Mouse (Mus musculus) layer of hippocampus, postnatal 25 days (tissue): ENCODE results near the gene Mgat4b. TPM values are rescaled to one million over a fixed set of nuclear protein-coding genes. Genes with fewer than 3 reads are reported as not detected.

Experiments
- DNase-seq, 2 experiments: peaks; one replicate each; pipeline ENCODE4 v3.0.0; 2022; ENCODE audit warnings: mixed read lengths in 2 of 2, low spot score in 1 of 2; ENCODE audit errors: extremely low spot score in 1 of 2
- total RNA-seq, 2 experiments: library from RNA; stranded (reverse); gene quantifications; 2 replicates each; pipeline ENCODE4 v1.2.3; 2021

The Mgat4b gene
- total RNA-seq, result 100 to 1,000 TPM; 108 to 113 TPM

DNA sequence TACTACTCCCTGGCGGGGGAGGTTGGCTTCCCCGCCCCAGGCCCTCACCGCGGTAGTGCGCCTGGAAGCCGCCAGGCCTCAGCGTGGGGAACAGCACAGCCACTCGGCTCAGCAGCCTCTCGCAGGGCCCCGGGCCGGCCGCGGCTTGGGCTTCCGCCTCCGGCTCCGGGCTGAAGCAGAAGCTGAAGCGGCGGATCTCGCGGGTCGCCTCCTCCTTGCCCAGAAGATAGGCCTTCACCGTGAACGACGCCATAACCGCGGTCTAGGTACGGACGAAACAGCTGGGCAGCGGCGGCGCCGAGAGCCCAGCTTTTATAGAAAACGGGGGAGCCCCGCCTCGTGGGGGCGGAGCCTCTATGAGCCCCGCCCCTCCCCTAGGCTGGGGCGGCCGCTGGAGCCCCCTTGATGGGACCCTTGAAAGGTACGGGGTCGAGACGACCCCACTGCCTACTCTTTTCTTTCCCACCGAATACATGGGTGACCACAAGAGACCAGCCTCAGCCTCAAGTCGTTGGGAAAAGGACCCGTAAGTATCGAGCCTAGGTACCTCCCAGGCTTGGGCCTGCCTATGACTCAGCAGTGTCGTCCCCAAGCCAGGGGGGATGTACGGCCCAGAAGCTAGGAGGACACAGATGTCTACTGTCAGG is at the start of gene Mgat4b, which contains the start of gene Sqstm1:
Gene Mgat4b, plus strand, starts transcription at position 386 of the 647 bp plus-strand sequence.
Gene Sqstm1, minus strand, starts transcription at position 323 of the 647 bp plus-strand sequence.
- DNase-seq, result peak; percentile 79 to 90

DNA sequence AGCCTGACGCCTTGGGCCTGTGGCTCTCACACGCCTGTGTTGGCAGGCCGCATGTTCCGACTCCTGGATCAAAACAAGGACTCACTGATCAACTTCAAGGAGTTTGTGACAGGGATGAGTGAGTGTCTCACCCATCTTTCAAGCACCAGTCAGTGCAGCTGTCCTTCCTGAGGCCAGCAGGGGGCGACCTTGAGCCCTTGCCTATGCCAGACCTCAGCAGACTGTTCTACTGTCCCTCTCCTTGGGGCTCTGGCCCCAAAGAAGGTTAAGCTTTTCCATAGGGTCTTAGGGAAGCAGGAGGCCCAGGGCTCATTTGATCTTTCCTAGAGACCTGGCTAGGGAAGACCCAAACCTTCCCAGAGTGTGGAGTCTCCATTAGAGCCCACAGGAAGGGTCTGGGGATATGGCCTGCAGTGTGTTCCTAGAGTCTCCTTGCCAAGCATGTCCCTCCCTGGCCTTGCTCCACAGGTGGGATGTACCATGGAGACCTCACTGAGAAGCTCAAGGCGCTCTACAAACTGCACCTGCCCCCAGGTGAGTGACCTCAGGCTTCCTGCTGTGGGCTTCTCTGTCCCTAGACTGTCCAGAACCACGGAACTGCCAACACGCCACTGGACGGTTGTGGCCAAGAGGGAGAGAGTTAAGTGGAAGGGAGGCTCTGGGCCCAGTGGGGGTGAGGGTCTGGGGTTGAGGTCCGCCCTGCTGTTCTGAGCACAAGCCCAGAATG is 48.9 kb upstream of the Mgat4b start:
- DNase-seq, result peak in 1 of 2 experiments; percentile 58

DNA sequence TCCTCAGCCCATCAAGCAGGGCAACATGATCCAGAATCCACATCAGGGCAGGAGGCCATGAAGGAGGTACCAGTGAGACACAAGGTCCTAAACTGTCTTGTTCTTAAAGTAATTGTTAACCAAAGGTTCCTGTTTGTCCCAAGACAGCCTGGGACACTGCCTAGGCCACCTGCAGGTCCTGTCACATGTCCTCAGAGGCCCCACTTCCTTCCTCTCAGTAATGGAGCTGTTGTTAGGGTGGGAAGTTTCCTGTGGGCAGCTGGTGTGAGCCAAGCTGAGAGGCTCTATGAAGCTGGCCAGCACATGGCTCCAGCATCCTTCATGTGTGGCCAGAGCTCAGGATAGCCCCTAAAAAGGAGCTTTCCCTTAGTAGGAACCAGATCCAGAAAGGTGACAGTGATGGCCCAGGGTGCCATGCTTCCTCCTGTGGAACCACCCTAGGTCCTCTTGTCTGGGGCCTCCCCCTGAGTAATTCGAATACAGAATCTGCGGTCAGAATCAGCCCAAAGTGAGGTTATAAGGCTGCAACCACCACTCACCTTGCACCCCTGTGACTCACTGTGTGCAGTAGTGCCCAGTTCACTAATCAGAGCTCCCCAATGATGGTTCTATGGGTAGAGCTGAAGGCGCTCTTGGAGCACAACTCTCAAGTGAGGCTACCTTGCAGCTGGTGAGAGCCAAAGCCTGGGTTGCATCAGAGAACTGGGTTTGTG is 48.2 kb upstream of the Mgat4b start:
- no peak for DNase-seq

DNA sequence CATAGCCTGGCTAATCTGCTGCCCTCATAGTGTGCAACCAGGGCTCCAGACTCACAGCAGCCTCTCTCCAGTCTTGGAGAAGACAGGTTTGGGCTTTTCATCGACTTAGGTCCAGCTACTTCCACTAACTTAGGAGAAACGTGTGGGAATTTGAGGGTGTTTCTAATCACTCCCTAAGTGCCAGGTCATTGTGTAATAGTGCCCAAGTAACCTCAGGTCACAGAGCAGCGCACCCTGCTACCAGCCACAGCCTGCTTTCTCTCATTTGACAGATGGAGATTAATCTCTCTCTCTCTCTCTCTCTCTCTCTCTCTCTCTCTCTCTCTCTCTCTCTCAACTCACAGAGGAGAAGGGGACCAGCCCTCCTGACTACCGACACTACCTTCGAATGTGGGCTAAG is 42.3 kb upstream of the Mgat4b start:
- no peak for DNase-seq

DNA sequence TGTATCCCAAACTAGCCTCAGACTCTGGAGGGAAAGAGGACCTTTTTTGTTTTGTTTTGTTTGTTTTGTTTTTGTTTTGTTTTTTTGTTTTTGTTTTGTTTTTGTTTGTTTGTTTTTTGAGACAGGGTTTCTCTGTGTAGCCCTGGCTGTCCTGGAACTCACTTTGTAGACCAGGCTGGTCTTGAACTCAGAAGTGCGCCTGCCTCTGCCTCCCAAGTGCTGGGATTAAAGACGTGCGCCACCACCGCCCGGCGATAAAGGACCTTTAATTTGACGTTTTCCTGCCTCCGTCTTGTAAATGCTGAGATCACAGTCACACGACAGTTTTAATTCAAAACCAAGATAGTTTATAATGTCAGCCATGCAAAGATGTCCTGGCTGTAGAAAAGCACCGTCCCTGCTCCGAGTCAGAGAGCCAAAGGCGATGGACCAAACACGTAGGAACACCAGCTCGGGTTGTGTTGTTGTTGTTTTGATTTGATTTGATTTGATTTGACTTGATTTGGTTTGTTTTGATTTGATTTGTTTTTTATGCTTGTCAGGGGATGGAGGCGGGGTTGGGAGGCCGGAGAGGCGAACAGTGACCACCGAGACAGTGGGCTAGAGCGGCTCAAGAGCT is 36.5 kb upstream of the Mgat4b start, which contains the start of gene Mrnip:
Gene Mrnip, plus strand, starts transcription at position 334 of the 619 bp plus-strand sequence.
- peak in 1 of 2 experiments; percentile 20 for DNase-seq

DNA sequence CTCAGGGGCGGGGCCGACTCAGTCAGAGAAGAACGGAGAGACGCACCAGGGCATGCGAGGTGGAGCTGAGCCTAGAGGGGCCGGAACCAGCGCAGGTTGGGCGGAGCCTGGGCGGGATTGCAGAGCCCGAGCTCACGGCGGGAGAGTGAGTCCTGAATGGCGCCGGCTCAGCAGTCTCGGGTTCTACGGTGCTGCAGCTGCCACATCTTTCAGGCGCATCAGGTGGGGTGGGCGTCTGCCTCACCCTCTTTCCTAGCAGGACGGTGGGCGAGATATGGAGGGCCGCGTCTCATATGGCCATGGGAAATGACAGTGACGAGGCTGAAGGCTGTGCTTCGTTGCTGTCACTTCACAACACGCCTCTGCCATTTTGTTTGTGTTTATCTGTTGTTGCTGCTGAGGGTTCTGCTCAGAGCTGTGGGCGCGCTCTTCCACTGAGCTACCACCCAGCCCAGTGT is 35.9 kb upstream of the Mgat4b start:
- peak; percentile 92 to 97 for DNase-seq

DNA sequence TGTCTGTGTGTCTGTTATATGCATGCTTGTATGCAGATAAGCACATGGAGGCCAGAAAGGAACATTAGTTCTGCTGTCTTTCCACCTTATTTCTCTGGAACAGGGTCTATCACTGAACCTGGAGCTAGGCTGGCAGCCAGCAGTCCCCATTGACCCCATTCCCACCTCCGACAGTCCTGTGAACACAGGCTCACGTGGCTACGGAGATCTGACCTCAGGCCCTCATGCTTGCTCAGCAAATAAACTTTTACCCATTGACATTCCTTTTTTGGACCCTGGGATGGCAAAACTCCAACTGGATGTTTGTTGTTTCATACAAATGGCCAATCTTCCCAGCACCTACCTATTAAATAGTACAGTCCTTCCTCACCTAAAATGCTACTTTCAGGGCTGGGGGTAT is 34.3 kb upstream of the Mgat4b start:
- no peak for DNase-seq

DNA sequence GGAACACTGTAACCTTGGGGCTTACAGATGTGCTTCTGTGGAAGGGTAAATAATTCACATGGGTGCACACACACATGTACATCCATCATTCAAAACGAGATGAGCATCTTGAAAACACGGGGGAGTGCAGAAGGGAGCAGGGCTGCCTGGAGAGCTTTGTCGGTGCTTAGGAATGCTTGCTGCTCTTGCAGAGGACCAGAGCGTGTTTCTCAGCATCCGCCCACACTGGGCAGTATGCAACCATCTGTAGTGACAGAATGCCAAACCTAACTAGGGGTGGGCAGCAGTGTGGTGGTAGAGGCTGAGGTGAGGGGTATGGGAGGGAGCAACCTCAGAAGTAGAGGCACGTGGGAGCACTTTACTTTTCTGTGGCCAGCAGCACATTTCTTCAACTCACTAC is 33.6 kb upstream of the Mgat4b start:
- no peak for DNase-seq

DNA sequence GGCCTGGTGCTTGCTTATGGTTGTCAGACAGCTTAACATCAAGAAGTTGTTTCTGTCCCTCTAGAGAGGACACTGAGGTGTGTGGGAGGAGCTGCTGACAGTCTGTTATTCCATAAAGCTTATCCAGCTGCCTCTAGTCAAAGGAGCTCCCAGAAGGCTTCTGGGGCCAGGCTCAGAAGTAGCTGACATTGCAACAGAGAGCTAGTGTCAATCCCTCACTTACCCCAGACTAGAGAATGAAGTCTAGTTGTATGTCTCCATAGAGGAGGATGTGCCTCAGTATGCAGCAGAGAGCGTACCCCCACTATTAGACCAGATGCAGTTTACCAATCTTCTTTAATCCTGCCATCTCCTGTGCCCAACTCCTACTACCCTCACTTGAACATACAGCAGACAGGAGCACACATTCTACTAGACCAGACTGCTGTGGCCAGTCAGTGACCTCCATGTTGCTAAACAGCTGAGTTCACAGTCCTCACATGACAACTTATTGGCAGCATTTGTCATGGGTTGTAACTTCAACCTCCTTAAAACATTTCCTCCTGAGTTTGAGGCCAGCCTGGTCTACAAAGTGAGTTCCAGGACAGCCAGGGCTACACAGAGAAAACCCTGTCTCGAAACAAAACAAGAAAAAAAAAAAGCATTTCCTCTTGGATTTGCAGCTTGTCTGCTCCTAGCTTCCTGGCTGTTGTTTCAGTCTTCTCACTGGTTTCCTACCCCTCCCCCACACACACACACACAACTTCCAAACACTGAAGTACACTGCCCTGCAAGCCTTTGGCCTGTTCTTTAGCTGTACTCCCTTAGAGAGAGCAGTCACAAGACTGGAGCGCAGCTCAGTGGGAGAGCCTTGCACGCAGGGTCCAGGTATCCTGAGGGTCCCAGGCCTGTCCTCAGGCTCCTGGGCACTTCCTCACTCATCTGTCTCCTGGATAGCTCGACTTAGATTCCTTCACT is 31.9 kb upstream of the Mgat4b start:
- no peak for DNase-seq

DNA sequence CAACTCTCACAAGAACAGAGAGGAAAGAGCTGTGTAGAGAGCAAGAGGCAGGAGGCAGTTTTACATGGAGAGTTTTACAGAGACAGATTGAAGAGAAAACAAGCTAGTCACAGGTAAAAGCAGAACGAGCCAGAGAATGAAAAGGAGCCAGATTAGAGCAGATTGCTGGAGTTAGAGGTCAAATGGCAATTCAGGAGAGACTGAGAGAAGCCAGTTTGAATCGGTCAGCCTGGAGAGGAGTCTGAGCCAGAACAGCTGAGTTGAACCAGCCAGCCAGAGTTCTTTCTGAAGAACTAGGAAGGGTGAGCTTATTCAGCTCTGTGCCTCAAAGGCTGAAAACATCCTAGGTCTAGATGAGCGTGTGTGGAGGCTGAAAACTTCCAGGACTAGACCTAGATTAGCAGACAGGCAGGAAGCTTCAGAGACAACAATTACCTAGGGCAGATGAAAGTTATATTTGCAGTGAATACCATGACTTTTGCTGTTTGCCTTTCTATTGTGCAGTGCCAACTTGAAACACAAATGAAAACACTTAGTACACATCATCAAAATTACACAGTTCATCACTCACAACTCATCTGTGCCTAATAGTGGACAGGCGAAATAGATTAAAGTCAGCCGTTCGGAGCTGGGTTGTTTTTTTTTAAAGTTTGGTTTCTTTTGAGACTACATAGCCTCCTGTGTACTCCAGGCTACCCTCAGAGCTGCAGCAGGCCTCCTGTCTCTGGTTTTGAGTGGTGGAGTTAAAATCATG is 30.0 kb upstream of the Mgat4b start:
- DNase-seq, result no peak

DNA sequence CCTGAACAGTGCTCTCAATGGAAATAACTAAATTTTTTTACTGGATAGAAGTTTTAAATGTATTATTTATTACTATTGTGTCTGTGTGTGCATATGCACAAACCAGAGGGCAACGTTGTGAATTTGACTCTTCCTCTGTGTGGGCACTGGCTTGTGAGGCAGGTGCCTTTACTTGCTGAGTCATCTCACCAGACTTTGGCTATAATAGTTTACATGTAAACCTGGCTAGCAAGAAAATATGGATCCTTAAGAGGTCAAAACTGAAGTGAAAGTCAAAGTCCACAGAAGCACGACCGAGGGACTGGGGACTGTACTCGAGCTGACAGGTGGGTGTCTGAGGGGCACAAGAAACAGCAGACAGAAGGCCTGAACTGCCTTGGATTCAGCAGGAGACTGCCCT is 28.0 kb upstream of the Mgat4b start:
- no peak for DNase-seq

DNA sequence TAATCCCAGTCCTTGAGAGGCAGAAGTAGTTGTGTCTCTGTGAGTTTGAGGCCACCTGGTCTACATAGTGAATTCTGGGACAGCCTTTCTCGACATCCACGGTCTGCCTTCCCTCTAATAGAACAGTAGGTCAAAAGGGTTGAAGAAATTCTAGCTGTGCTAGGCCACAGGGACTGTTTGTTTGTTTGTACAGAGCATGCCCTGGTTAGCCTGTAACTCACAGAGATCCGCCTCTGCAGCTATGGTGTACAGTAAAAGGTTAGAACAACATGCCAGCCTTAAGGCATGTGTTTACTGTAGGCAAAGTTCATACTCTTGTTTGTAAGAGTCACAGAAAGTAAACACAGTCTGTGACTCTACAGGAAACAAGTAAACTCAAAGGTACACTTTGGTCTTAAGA is 25.9 kb upstream of the Mgat4b start:
- DNase-seq, result no peak

DNA sequence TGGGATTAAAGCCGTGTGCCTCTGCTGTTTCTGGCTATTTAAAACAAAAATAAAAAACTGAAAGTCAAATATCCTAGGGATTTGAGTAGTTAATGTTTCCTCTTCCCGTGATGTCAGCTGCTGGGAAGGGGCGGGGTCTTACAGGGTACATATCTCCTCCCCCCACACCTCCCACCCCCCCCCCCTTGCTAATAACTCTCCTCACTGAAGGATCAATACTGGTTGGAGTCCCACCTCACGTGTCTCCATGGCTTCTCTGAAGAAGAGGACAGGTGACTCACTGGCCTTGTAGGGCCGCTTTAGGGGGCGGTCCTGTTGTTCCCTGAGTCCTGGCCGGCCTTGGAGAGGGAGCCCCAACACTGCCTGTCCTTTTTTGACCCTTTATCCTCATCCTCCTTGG is 22.0 kb upstream of the Mgat4b start:
- DNase-seq, result no peak

DNA sequence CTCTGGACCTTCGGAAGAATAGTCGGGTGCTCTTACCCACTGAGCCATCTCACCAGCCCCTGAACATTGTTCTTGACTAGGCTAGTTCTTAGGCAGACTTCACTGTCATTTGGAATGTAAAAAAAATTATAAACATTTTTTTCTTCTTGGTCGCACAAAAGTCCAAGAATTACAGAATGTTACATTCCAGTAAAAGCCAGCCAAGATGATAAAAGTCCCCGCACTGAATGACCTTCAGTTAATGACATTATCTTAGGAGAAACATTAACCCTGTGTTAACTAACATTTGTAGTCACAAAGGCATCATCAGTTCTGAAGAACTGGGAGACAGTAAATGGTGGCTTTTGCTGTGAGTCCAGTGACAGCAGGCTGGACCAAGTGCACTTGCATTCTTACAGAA is 20.3 kb upstream of the Mgat4b start:
- DNase-seq, result no peak

DNA sequence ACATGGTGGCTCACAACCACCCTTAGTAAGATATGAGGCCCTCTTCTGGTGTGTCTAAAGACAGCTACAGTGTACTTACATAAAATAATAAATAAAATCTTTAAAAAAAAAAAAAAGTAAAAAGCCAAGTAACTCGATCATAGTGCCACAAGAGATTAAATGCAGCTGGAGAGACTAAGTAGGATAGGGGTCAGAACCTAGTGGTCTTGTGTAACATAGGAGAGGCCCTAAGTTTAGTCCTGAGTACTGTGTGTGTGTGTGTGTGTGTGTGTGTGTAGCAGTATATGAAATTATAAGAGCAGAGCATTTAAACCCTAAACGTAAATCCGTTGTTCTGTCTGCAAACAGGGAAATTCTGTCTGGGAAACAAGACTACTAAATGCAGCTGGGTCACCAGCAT is 18.4 kb upstream of the Mgat4b start:
- no peak for DNase-seq

DNA sequence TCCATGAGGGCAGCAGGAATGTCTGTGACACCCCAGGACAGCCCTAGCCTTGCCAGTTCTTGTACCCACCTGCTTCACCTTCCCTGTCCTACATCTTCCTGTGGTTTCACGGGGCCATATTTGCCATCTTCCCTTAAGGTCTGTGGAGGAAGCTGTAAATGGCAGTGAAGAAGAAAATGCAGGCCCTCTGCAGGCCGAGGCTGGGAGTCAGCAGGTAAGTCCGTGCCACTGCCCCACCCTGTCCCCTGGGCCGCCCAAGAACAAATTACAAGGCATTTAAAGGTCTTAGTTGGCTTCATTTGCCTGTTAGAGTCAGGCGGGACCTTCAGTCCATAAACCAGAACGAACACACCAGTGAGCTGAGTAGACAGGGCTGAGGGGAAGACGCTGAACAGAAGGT is 16.6 kb upstream of the Mgat4b start:
- no peak for DNase-seq

DNA sequence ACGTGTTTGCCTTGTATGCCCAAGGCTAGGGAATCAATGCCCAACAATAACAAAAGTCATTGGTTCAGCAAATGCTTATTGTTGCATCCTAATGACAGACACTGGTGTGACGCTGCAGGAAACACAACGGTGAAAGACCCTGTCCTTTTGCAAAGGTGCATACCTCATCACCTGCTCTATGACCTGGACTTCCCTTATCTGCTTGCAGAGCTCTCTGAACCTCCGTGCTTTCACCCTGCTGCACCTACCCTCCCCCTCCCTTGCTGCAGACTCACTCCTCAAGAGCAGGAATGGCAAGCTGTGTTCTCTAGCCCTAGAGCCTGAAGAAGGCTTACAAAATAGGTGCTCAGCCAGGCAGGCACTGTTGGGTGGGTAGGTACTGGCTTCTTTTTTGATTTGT is 15.9 kb upstream of the Mgat4b start:
- no peak for DNase-seq

DNA sequence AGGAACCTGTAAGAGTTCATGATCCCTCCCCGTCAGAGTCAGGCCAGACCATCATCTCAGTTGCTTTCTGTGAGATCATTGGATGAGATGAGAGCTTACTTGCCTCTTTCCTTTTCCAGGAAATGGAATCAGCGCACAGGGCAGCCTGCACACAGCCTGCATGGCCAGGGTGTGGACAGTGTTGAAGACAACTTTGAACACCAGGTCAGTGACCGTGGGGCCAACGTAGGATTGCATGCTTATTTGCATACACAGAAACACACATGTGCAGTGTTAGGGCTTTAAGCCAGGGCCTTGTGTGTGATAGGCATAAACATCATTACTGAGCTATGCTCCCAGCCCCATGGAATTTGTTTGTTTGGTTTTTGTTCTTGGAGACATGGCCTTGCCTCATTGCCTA is 13.2 kb upstream of the Mgat4b start:
- DNase-seq, result no peak

DNA sequence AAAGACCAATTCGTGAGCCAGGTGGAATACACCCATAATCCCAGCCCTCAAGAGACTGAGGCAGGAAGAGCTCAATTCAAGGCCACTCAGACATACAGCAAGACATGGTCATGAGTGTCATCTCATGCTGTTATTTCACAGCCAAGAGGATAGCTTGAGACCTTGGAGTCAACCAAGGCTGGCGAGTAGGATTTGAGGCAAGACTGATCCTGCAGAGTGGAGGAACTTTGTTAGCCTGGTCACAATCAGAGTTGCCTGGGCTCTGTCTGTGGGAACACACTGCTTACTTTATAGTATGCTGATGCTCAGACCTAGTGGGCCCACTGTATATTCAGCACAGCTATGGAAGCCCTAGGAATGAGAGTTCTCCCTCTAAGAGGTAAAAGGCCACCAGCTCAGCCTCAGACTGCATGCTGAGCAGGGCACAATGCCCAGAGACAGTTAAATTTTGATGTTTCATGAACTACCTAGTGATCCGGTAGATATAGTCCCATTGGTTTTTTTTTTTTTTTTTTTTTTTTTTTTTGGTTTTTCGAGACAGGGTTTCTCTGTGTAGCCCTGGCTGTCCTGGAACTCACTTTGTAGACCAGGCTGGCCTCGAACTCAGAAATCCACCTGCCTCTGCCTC is 12.4 kb upstream of the Mgat4b start:
- DNase-seq, result no peak
